Mouse (Mus musculus): ENCODE data around the gene Mab21l3. TPM values are rescaled to one million over a fixed set of nuclear protein-coding genes. Genes with fewer than 3 reads are reported as not detected.

Gene Mab21l3
- polyA plus RNA-seq (2014; fragmentation: Illumina TruSeq; extraction: RNeasy Lipid Tissue Mini Kit (QIAGEN cat#74804); ENCODE audit: low read depth, low replicate concordance): 1.1 TPM

DNA sequence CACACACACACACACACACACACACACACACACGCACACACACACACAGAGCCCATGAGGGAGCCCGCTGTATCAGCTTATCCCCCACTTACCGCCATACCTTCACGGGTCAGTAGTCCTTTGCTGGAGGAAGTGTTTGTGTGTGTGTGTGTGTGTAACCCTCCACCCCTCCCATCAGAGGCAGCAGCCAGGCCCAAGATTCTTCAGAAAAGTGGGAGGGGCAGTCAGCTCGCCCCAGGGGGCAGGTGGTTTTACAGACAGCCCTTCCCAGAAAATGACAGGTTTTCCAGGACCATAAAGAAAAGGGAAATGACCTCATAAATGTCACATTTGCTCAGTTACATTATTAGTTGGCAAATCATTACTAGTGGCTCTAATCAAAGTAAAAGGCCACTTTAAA, at the start of gene Mab21l3:
Mab21l3 (minus strand) TSS at position 144 of the 400 bp plus-strand sequence.

Other genes with a start within 250 kb of the Mab21l3 start
- 211 TPM for gene Atp1a1, start 244.3 kb downstream of the Mab21l3 start, polyA plus RNA-seq (2014; fragmentation: Illumina TruSeq; extraction: RNeasy Lipid Tissue Mini Kit (QIAGEN cat#74804); ENCODE audit: low read depth, low replicate concordance)
- gene Slc22a15, start 75.5 kb upstream of the Mab21l3 start, polyA plus RNA-seq (2014; fragmentation: Illumina TruSeq; extraction: RNeasy Lipid Tissue Mini Kit (QIAGEN cat#74804); ENCODE audit: low read depth, low replicate concordance): 3.0 TPM
- gene Nhlh2, start 161.1 kb upstream of the Mab21l3 start, polyA plus RNA-seq (2014; fragmentation: Illumina TruSeq; extraction: RNeasy Lipid Tissue Mini Kit (QIAGEN cat#74804); ENCODE audit: low read depth, low replicate concordance): not detected
- gene Casq2, start 237.5 kb upstream of the Mab21l3 start, polyA plus RNA-seq (2014; fragmentation: Illumina TruSeq; extraction: RNeasy Lipid Tissue Mini Kit (QIAGEN cat#74804); ENCODE audit: low read depth, low replicate concordance): 11.4 TPM

Data from adipose tissue, adult 10 weeks (tissue).